Mouse (Mus musculus) megakaryocyte, embryonic 14.5 days (primary cell): ENCODE measurements around the gene Nab1. TPM values are rescaled to one million over a fixed set of nuclear protein-coding genes. Genes with fewer than 3 reads are reported as not detected.
A peak's percentile ranks its signal among the peaks of the same experiment; 100 is the strongest.

Experiments used
- H3K27me3 ChIP-seq: replicated peaks from 2 replicates; pipeline ENCODE3; 2012; ENCODE audit warnings: inconsistent platforms
- H3K36me3 ChIP-seq: replicated peaks from 2 replicates; pipeline ENCODE3; 2012; ENCODE audit warnings: low read length, inconsistent platforms, mixed read lengths
- H3K4me1 ChIP-seq: 2 replicates; pipeline ENCODE4 v1.6.1; 2012; ENCODE audit warnings: inconsistent platforms
- H3K4me3 ChIP-seq: replicated peaks from 2 replicates; pipeline ENCODE3; 2012; ENCODE audit warnings: moderate library complexity, mild to moderate bottlenecking, inconsistent platforms
- H3K9me3 ChIP-seq: 2 replicates; pipeline ENCODE4 v1.6.1; 2012; ENCODE audit warnings: inconsistent platforms
- FLI1 ChIP-seq: IDR thresholded peaks from 2 replicates; pipeline ENCODE4 v1.6.1; 2012; ENCODE audit warnings: low read length, inconsistent platforms, mixed read lengths
- GATA1 ChIP-seq: IDR thresholded peaks from 3 replicates; pipeline ENCODE4 v1.6.1; 2012; ENCODE audit warnings: mixed read lengths, low read length, inconsistent platforms, borderline replicate concordance
- polyA plus RNA-seq: library from polyadenylated mRNA; stranded (reverse); fragments of >175 nt; gene quantifications from 2 replicates; pipeline ENCODE4 v1.2.3, GENCODE M21; 2012; ENCODE audit warnings: low replicate concordance; ENCODE audit not compliant: insufficient read depth

The Nab1 gene
- polyA plus RNA-seq, 1 experiment, result 68.2 TPM

- Histone ChIP-seq H3K9me3 (peaks cover 7% of the 10 kb centered on the region), H3K27me3 (no peaks in the 10 kb centered on the region), H3K4me1 (peaks cover 45% of the 10 kb centered on the region), H3K36me3 (peaks cover 15% of the 10 kb centered on the region), H3K4me3 (no peak overlapping the region)
- no peak for TF ChIP-seq GATA1
- TF ChIP-seq FLI1, result no peak
Observed at GRCm38 (mm10) chr1:52515249-52515648, 14.8 kb upstream of the Nab1 start.

GRCm38 (mm10) chr1:52511788-52512425, 11.4 kb upstream of the Nab1 start:
- H3K27me3 ChIP-seq, result no peaks in the 10 kb centered on the region
- H3K36me3 ChIP-seq, result peaks cover 3% of the 10 kb centered on the region
- H3K4me3 ChIP-seq, result peak overlapping the region; percentile 80
- H3K9me3 ChIP-seq, result no peaks in the 10 kb centered on the region
- TF ChIP-seq FLI1 (no peak), GATA1 (no peak)
- peaks cover 54% of the 10 kb centered on the region for H3K4me1 ChIP-seq

GRCm38 (mm10) chr1:52506211-52506610, 5.7 kb upstream of the Nab1 start:
- peaks cover 47% of the 10 kb centered on the region for H3K4me1 ChIP-seq
- H3K4me3 ChIP-seq, result no peak overlapping the region
- H3K27me3 ChIP-seq, result no peaks in the 10 kb centered on the region
- H3K9me3 ChIP-seq, result peaks cover 3% of the 10 kb centered on the region; the same call in 1 of the 2 replicates
- TF ChIP-seq GATA1 (no peak), FLI1 (no peak)
- peaks cover 9% of the 10 kb centered on the region for H3K36me3 ChIP-seq

- Histone ChIP-seq H3K9me3 (peaks cover 3% of the 10 kb centered on the region; the same call in 1 of the 2 replicates), H3K27me3 (no peaks in the 10 kb centered on the region), H3K36me3 (peaks cover 9% of the 10 kb centered on the region), H3K4me3 (peak overlapping the region; percentile 97), H3K4me1 (peaks cover 42% of the 10 kb centered on the region)
- TF ChIP-seq FLI1 (no peak), GATA1 (no peak)
Observed at GRCm38 (mm10) chr1:52502296-52502695, 1.8 kb upstream of the Nab1 start.

GRCm38 (mm10) chr1:52501688-52502133, 1.2 kb upstream of the Nab1 start:
- Histone ChIP-seq H3K4me3 (peak overlapping the region; percentile 97), H3K4me1 (peaks cover 43% of the 10 kb centered on the region), H3K27me3 (no peaks in the 10 kb centered on the region), H3K36me3 (peaks cover 13% of the 10 kb centered on the region), H3K9me3 (peaks cover 3% of the 10 kb centered on the region; the same call in 1 of the 2 replicates)
- TF ChIP-seq FLI1, result no peak
- TF ChIP-seq GATA1, result no peak; the same call in 2 of the 3 replicates

- Histone ChIP-seq H3K9me3 (peaks cover 3% of the 10 kb centered on the region; the same call in 1 of the 2 replicates), H3K4me1 (peaks cover 48% of the 10 kb centered on the region), H3K36me3 (peaks cover 13% of the 10 kb centered on the region), H3K27me3 (no peaks in the 10 kb centered on the region), H3K4me3 (peak overlapping the region; percentile 97)
- TF ChIP-seq FLI1, result no peak
- TF ChIP-seq GATA1, result no peak
Observed at GRCm38 (mm10) chr1:52501090-52501489, 611 bp upstream of the Nab1 start.

- Histone ChIP-seq H3K36me3 (peaks cover 12% of the 10 kb centered on the region), H3K4me1 (peaks cover 60% of the 10 kb centered on the region), H3K4me3 (peak overlapping the region; percentile 97), H3K27me3 (no peaks in the 10 kb centered on the region), H3K9me3 (peaks cover 3% of the 10 kb centered on the region; the same call in 1 of the 2 replicates)
- TF ChIP-seq GATA1 (no peak), FLI1 (no peak)
Observed at GRCm38 (mm10) chr1:52499601-52500313, 722 bp downstream of the Nab1 start.

GRCm38 (mm10) chr1:52498786-52499450, 1.6 kb downstream of the Nab1 start:
- Histone ChIP-seq H3K4me3 (peak overlapping the region; percentile 97), H3K9me3 (no peaks in the 10 kb centered on the region), H3K4me1 (peaks cover 64% of the 10 kb centered on the region), H3K36me3 (peaks cover 10% of the 10 kb centered on the region), H3K27me3 (no peaks in the 10 kb centered on the region)
- TF ChIP-seq GATA1, result no peak
- TF ChIP-seq FLI1, result no peak

- peaks cover 69% of the 10 kb centered on the region for H3K36me3 ChIP-seq
- peaks cover 67% of the 10 kb centered on the region for H3K4me1 ChIP-seq
- no peaks in the 10 kb centered on the region for H3K9me3 ChIP-seq
- TF ChIP-seq GATA1, result no peak
- no peak for TF ChIP-seq FLI1
- H3K4me3 ChIP-seq, result no peak overlapping the region
- H3K27me3 ChIP-seq, result no peaks in the 10 kb centered on the region
Observed at GRCm38 (mm10) chr1:52489538-52490181, 10.8 kb downstream of the Nab1 start.
